Mouse (Mus musculus) heart, adult 2 months (tissue): ENCODE measurements around the gene Ess2.

Source experiments
- CTCF ChIP-seq: fragments of 200-600 bp; IDR thresholded peaks from 2 replicates; pipeline ENCODE4 v1.8.1; 2022; ENCODE audit warnings: antibody characterized with exemption, mild to moderate bottlenecking, moderate library complexity
- POLR2A ChIP-seq: fragments of 200-500 bp; IDR thresholded peaks from 2 replicates; pipeline ENCODE4 v1.6.1; 2011; ENCODE audit warnings: mild to moderate bottlenecking, low read depth, low read length, control low read depth; ENCODE audit not compliant: insufficient read depth

- TF ChIP-seq POLR2A (no peak), CTCF (no peak)
Measured at GRCm38 (mm10) chr16:17931906-17932460, 20.8 kb upstream of the Ess2 start.
